Mouse (Mus musculus) urinary bladder, adult 2 months (tissue): ENCODE data around the gene Eif4a3. TPM values are rescaled to one million over a fixed set of nuclear protein-coding genes. Genes with fewer than 3 reads are reported as not detected.

Source experiments
- DNase-seq: peaks from one replicate; pipeline ENCODE4 v3.0.0; 2022; ENCODE audit warnings: low spot score
- polyA plus RNA-seq: library from polyadenylated mRNA; depleted of rRNA; stranded (reverse); fragments of >200 nt; gene quantifications from 2 replicates; pipeline ENCODE4 v1.2.3, GENCODE M21; 2012; rRNA removed

Gene Eif4a3
- 106 and 121 TPM in 2 replicates for polyA plus RNA-seq

DNA sequence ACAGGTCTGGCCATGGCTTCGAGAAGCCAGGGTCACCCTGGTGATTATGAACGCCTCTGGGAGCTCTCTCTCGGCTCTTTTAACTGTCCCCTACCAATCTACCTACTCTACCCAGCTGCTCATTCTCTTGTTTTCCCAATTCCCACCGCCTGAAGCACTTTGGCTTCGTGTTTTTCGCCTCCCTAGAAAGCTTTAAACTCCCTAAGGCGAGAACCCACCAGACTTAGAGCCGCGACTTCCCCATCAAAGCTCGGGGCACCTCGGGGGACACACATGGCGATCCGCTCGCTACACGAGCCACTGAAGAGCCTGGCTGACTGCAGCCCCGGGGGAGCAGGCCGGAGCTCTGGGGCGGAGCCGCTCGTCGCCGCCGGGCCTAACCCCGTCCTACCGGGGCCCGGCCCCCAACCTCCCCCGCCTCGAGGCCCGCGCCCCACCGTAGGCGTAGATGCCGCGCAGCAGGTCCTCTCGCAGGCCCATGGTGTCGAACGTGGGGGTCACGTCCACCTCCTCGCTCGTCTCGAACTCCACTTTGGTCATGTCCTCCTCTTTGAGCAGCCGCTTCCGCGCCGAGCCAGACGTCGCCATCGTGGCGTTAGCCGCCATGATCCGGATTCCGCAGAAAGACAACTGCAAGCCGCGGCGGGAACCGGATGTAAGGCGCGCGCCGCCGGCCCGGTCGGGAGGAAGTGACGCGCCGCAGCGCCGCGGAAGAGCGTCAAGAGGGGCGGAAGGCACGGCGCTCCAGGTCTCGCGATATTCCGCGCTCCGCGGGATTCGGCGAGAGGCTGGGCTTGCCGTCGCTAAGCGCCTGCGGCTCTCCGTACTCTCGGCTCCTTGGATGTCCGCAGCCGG, at the start of gene Eif4a3:
Eif4a3 (minus strand) TSS at position 699 of the 855 bp plus-strand sequence.
- peak; percentile 98 for DNase-seq

DNA sequence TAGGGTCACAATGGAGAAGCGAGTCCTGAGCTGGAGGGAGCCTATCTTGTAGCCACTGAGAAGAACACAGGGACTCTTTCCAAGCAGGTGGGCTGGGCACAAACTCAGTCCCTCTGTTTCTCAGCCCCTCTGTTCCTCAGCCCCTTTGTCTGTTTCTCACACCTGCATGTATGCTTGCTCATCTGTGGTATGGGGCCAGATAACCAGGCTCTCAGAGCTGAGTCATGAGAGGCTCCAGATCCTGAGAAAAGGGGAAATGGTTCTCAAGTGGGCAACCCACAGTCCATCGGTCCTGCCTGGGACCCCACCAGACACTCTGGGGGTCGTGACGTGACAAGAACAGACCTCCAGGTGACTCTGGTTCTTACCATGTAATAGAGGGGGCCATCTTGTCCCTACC, 47.2 kb upstream of the Eif4a3 start:
- no peak for DNase-seq

GRCm38 (mm10) chr11:119344865-119345264, 45.0 kb upstream of the Eif4a3 start:
- no peak for DNase-seq

DNA sequence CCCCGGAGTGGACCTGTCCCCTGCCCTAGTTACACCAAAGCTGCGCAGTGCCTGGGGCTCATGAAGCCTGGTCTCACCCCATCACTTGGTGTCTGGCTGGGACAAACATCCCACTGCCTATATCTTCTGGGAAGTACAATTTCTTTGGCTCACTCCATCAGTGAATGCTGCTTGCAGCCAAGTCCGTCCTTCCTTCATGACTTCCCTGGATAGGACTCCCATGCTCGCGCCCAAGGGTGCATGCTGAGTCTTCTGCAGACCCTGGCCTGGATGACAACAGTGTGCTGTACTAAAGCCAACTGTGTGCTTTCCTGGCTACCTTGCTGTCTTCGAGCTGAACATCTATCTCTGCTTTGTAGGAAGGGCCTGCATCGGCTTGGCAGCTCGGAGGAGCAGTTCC, 44.3 kb upstream of the Eif4a3 start:
- DNase-seq, result no peak

- no peak for DNase-seq
Observed at GRCm38 (mm10) chr11:119339637-119340036, 39.7 kb upstream of the Eif4a3 start.

GRCm38 (mm10) chr11:119339179-119339578, 39.3 kb upstream of the Eif4a3 start:
- no peak for DNase-seq

- DNase-seq, result no peak
Observed at GRCm38 (mm10) chr11:119338271-119339059, 38.6 kb upstream of the Eif4a3 start.

DNA sequence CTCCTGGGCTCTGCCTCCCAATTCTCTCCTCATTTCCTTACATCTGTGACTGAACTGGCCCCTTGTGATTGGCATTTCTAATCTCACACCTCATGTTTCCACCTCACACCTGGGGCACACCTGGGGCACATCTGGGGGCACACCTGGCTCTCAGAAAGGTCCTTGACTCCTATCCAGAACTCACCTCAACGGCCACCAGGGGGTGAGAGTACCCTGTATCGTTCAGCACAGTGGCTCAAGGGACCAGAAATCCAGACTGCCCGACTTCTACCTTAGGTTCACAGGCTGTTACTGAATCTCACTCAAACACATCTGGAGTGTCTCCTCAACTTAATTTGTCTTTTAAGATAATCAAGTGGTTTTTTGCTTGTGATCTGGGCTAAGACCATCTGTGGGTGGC, 32.1 kb upstream of the Eif4a3 start:
- no peak for DNase-seq

GRCm38 (mm10) chr11:119330592-119330991, 30.7 kb upstream of the Eif4a3 start:
- no peak for DNase-seq

GRCm38 (mm10) chr11:119325068-119325467, 25.2 kb upstream of the Eif4a3 start:
- DNase-seq, result no peak

GRCm38 (mm10) chr11:119322521-119322920, 22.6 kb upstream of the Eif4a3 start:
- DNase-seq, result no peak

- no peak for DNase-seq
Observed at GRCm38 (mm10) chr11:119316720-119317119, 16.8 kb upstream of the Eif4a3 start.

- DNase-seq, result no peak
Observed at GRCm38 (mm10) chr11:119314252-119314936, 14.5 kb upstream of the Eif4a3 start.

DNA sequence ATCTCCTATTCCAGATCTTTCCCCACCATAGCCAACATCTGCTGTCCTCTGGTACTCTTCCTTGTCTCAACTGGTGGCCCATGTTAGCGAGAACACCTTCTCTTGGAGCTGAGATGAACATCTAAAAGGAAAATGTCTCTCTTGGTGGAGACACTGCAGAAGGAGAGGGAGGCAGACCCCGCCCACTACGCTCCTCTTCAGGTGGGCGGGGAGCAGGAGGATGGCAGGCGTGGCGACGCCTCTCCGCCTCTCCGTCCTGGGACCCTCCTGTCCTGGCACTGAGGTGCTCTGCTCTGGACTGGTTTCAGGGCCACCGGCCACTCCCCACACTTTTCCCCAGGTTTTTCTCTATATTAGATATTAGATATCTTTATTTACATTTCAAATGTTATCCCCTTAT, 10.7 kb upstream of the Eif4a3 start:
- DNase-seq, result no peak

- DNase-seq, result no peak
Observed at GRCm38 (mm10) chr11:119307916-119308315, 8.0 kb upstream of the Eif4a3 start.

DNA sequence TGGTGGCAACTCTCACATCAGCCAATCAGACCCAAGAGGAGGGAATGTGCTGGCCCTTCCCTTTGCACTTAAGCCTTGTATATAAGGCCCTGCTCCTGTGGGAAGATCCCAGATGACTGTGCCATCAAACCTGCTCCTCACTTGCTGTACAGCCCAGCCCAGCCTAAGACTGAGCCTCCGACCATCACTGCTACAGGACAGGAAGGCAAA, 7.7 kb upstream of the Eif4a3 start, which contains the start of gene Card14:
Card14 (plus strand) TSS at position 111 of the 210 bp plus-strand sequence.
- no peak for DNase-seq

DNA sequence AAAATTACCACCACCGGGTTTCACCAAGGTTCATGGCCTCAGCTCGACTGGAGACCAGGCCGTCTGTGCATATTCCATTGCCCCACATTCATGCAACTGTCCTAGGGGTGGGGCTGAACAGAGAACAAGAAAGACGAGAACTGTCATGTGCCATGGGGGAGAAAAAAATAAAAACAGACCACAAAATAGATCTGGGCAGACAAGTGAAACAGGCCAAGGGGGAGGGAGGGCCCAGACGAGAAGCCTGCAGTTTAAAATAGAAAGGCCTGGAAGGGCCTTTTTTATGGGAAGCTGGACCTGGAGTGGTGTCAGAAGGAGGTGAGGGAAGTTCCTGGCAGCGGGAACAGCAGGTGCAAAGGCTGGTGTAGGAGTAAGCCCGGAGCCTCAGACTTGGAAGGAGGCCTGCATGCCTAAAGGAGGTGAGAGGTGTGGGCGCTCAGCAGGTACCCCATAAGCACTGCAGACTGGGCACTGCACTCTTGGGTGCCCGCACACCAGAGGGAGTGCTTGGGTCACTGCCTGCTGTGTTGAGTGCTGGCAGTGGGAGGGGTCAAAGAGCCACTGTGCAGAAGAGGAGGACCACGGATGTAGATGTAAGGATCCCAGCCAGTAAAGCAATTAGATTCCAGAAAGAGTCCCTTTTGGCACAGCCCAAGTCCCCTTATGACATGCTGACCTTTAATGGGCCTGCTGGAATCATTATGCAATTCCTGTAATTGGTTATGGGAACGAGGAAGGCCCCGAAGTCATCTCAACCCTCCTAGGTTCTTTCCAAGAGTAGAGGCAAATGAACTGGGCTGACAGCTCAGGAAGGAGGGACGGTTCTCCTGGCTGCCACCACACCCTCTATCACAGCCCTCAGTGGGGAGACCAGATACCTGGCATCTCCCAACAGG, 7.1 kb upstream of the Eif4a3 start:
- no peak for DNase-seq

DNA sequence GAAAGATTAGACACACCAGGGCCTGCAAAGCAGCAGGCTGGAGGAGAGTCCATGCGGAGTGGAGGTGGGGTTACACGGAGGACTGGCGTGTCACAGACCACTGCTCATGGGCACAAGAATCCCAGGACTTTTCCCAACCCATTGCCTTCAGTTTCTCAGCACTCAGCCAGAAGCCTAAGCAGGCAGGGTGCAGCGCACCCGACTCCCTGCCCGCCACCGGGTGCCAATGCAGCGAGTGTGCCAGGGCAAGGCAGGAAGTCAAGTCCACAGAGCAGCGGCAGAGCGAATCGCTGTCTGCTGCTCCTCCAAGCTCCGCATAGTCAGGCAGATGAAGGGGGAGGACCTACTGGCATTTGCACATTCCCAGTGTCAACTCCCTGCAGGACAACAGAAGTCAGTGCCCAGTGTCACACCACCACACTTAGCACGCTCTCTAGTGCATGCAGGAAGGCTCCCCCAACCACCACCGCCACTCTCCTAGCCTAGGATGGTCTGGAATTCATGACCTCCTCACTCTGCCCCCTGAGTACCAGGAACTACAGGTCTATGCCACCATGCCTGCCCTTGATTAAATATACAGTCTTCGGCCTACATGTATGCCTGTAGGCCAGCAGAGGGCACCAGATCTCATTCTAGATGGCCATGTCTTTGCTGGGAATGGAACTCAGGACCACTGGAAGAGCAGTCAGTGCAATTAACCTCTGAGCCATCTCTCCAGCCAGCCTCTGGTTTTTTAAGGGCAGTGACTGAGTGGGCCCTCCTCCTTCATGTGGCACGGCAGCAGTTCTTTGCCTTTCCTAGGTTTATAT, 5.2 kb upstream of the Eif4a3 start:
- no peak for DNase-seq

DNA sequence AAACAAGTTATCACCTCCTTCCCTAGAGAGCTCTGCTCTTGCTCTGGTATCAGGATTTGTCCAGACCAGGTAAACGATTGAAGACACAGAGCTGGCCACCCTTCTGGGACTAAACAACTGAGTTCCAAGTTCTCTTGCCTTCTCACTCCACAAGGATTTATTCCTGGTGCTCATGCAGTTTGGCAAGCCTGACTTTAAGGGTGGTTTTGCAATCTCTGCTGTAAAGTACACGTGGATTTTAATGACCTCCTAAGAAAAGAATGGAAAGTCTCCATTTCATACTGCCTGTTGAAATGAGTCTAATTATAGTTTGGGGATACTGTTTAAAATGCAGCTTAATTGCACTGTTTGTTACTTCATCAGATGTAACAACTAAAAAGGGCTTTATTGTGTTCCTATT, 1.1 kb upstream of the Eif4a3 start:
- no peak for DNase-seq

- DNase-seq, result no peak
Observed at GRCm38 (mm10) chr11:119300246-119300935, 502 bp upstream of the Eif4a3 start.
